Mouse (Mus musculus) mesoderm, embryonic 11.5 days (tissue): ENCODE data around the gene Gm6592.
"Not testable (repeated sequence)": the region's sequence is repeated elsewhere in the genome, so short reads cannot be mapped to it uniquely, and the experiment has no call there.

Source experiments
- DNase-seq: peaks from one replicate; pipeline ENCODE4 v3.0.0-alpha.2; 2012; ENCODE audit warnings: low read depth, low spot score

The Gm6592 gene

DNA sequence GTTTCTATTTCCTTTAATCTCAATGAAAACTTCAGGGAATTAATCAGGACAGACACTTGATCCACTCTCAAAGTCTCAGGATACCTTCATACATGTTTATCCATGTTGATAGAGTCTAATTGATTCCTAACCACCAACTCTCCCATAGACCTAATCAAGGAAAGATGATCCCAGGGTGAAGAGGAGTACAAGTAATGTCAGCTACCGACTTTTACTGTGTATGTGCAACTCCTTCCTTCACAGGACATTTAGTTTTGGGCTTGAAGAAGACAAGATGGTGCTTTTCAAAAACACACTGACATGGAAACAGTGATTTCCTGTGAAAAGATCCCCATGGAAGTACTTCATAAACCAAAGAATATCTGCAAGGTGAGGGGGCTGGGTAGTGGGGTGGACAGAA is at the start of gene Gm6592:
Gene Gm6592 (plus strand): TSS at position 301 of the 400 bp plus-strand sequence.
- no peak for DNase-seq

DNA sequence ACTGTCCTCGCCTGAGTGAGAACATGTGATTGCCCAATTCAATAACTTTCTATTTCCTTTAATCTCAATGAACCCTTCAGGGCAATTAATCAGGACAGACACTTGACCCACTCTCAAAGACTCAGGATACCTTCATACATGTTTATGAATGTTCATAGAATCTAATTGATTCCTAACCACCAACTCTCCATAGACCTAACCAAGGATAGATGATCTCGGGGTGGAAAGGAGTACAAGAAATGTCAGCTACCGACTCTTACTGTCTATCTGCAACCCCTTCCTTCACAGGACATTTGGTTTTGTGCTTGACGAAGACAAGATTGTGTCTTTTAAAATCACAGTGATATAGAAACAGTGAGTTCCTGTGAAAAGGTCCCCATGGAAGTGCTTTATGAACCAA is 40.4 kb upstream of the Gm6592 start, which contains the start of gene Ssxb5:
Gene Ssxb5 (plus strand): TSS at position 301 of the 400 bp plus-strand sequence.
- not testable (repeated sequence) for DNase-seq

DNA sequence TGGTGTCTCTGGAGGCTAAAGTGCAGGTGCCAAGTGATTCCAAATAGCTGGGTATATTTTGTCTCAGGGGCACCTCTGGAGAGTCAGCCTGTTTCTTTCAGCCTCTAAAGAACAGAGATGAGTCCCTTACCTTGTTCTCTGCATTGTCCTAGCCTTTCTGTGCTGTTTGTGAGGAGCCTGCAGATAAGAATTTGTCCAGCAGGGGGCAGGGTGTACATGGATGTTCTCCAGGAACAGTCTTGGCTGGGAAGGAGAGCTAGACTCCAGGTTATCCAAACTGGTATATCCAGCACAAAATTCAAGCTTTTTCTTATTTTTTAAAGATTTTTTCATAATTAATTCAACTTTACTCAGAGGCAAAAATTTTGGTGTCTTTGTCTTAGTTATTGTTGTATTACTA is 11.8 kb upstream of the Gm6592 start:
- DNase-seq, result peak; percentile 29

DNA sequence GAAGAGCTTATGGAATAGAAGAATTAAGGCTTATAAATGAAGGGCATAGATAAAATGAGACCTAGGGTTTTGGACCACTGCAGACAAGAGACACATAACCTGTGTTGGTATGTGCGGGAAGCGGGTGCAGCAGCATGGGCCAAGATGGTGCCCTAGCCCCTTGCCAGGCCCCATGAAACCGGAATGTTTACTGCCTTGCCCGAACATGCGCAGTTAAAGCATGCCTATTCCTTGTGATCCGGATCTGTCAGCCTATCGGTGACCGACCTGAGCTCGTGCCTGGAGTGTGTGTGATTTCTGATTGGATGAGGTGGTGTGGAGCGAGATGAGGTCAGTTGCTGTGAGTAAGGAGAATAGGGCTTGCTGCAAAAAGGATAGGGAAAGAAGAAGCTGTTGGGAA is 8.7 kb downstream of the Gm6592 start:
- DNase-seq, result no peak

DNA sequence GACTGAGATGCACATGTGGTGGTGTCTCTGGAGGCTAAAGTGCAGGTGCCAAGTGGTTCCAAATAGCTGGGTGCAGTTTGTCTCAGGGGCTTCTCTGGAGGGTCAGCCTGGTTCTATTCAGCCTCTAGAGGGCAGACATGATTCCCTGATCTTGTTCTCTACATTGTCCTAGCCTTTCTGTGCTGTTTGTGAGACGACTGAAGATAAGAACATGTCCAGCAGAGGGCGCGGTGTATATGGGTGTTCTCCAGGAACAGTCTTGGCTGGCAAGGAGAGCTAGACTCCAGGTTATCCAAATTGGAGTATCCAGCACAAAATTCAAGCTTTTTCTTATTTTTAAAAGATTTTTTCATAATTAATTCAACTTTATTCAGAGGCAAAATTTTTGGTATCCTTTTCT is 20.5 kb downstream of the Gm6592 start:
- DNase-seq, result peak; percentile 77

DNA sequence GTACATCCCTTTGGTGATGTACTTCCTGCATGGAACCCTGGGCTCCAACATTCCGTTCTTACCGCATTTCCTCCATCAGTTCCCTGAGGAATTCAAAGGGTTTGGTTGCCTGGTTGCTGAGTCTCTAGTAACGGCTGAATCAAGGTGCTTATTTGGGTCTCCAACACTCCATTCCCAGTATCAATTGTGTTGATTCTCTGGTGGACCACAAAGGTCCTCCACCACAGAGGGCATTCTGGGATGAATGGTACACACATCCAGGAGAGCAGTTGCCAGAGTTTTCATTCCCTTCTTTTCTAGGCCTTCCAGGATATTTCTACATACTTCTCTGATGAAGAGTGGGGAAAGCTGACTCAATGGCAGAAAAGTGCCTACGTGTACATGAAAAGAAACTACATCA is 30.2 kb downstream of the Gm6592 start, which contains the start of gene Gm5751:
Gene Gm5751 (plus strand): TSS at position 301 of the 400 bp plus-strand sequence.
- DNase-seq, result not testable (repeated sequence)

DNA sequence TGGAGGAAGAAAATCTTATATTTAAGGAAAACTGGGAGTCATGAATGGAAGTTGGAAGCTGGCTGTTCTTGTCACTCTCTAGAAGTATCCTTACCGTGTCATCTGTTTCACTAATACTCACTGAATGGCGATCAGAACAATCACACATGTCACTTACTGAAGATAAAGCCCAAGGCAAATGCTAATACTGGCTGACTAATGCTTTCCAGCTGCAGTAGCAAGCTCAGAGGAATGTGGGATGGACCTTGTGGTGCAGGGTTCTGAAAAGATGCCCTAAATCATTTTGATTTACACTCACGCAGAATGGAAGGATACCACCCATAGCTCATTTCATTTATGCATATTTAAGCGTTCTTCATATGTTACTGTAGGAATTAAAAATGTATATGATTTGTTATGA is 40.5 kb downstream of the Gm6592 start:
- DNase-seq, result no peak

DNA sequence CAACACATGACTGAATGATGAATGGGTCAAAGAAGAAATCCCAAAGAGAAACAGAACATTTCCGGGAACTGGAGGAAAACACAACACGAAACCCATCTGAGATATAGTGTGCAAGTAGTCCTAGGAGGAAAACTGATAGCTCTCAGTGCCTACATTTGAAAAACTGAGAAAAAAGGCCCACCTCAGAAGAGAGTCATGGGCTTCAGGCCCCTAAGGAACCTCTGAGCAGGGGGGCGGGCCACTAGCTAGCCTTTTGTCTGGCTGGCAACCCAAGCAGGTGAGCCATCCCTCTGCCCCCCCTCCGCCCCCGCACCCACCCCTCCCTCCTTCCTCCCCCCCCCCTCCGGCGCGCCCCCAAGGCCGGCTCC is 48.2 kb downstream of the Gm6592 start:
- DNase-seq, result no peak

DNA sequence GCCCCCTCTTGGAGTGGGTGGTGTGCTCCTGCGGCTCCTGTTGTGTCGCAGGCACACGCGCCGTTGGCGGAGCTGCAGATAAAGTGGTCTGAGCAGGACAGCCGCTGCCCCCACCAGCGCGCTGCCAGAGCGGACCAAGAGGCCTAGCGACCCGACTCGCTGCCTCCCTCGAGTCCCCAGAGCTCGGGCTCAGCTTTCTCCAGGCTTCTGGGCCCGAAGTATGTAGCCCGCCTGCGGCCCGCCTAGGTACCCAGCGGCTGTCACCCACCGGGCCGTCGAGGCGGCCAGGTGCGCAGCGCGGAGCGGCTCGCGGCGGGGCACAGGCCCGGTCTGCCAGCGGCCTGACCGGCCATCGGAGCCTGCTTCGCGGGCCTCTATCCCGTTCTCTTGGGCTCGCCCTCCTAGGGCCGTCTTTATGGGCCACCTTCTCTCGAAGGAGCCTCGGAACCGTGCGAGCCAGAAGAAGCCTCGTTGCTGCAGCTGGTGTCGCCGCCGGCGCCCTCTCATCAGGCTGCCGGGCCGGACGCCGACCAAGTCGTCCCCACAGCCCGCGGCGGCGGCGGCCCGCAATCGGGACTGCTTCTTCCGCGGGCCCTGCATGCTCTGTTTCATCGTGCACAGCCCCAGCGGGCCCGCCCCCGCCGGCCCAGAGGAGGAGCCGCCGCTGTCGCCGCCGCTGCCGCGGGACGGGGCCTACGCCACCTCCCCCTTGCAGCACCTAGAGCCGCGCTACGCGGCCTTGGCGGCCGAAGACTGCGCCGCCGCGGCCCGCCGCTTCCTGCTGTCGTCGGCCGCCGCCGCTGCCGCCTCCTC is 48.8 kb downstream of the Gm6592 start, which contains the start of gene B630019K06Rik:
Gene B630019K06Rik (plus strand): TSS at position 40 of the 813 bp plus-strand sequence.
- peak; percentile 51 for DNase-seq

DNA sequence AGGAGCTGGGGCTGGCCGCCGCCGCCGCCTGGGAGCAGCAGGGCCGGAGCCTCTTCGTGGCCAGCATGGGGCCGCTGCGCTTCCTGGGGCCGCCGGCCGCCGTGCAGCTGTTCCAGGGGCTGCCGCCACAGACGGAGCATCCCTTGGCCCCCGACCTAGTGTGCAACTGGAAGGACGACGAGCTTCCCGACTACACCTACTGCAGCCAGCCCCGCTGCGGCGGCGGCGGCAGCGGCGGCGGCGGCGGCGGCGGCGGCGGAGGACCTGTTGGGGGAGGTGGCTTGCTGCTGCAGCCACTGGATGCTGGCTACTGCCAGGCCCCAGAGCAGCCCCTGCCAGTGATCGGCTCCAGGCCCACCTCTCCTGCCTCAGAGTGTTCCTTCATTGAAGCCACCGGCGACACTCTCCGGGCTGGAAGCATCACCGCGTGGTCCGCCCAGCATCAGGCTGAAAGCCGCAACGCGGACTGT is 49.4 kb downstream of the Gm6592 start:
- no peak for DNase-seq
